Mouse (Mus musculus) myocyte (in vitro differentiated cells): ENCODE measurements around the gene Slc1a2.

Experiments
- CEBPB ChIP-seq: IDR thresholded peaks from 2 replicates; pipeline ENCODE4 v1.6.1; 2011; ENCODE audit warnings: mild to moderate bottlenecking, moderate library complexity; ENCODE audit not compliant: poor library complexity, insufficient read depth, severe bottlenecking
- E2F4 ChIP-seq: IDR thresholded peaks from one replicate; pipeline ENCODE4 v1.6.1; 2011; ENCODE audit warnings: mild to moderate bottlenecking, control low read depth, moderate library complexity; ENCODE audit not compliant: insufficient read depth
- MAX ChIP-seq: IDR thresholded peaks from one replicate; pipeline ENCODE4 v1.6.1; 2011; ENCODE audit warnings: low read depth, mild to moderate bottlenecking, control low read depth
- MYOD1 ChIP-seq, 3 experiments: IDR thresholded peaks; one replicate each; pipeline ENCODE4 v1.6.1; 2011; ENCODE audit warnings: control low read depth in 2 of 3, low read depth in 2 of 3, mild to moderate bottlenecking in 2 of 3, moderate library complexity in 1 of 3; ENCODE audit not compliant: insufficient read length in 2 of 3, control insufficient read depth in 1 of 3
- MYOG ChIP-seq, 3 experiments: IDR thresholded peaks; one replicate each; pipeline ENCODE4 v1.6.1; 2011; ENCODE audit warnings: control low read depth in 2 of 3, low read depth in 2 of 3, mild to moderate bottlenecking in 2 of 3; ENCODE audit not compliant: insufficient read length in 2 of 3, control insufficient read depth in 1 of 3, insufficient read depth in 1 of 3
- POLR2A ChIP-seq: IDR thresholded peaks from one replicate; pipeline ENCODE4 v1.6.1; 2011; ENCODE audit warnings: low read depth, mild to moderate bottlenecking, control low read depth, moderate library complexity; ENCODE audit not compliant: insufficient read length
- POLR2AphosphoS2 ChIP-seq: IDR thresholded peaks from one replicate; pipeline ENCODE4 v1.6.1; 2011; ENCODE audit warnings: low read depth, control low read depth; ENCODE audit not compliant: insufficient read length
- REST ChIP-seq: IDR thresholded peaks from one replicate; pipeline ENCODE4 v1.6.1; 2011; ENCODE audit warnings: mild to moderate bottlenecking, control low read depth, moderate library complexity; ENCODE audit not compliant: insufficient read depth, insufficient read length
- SRF ChIP-seq: IDR thresholded peaks from one replicate; pipeline ENCODE4 v1.6.1; 2011; ENCODE audit warnings: low read depth; ENCODE audit not compliant: control insufficient read depth, insufficient read length
- TCF12 ChIP-seq: IDR thresholded peaks from one replicate; pipeline ENCODE4 v1.6.1; 2011; ENCODE audit warnings: mild to moderate bottlenecking, control low read depth; ENCODE audit not compliant: poor library complexity, insufficient read depth, severe bottlenecking
- USF1 ChIP-seq: IDR thresholded peaks from one replicate; pipeline ENCODE4 v1.6.1; 2011; ENCODE audit warnings: low read depth, mild to moderate bottlenecking, control low read depth, moderate library complexity

DNA sequence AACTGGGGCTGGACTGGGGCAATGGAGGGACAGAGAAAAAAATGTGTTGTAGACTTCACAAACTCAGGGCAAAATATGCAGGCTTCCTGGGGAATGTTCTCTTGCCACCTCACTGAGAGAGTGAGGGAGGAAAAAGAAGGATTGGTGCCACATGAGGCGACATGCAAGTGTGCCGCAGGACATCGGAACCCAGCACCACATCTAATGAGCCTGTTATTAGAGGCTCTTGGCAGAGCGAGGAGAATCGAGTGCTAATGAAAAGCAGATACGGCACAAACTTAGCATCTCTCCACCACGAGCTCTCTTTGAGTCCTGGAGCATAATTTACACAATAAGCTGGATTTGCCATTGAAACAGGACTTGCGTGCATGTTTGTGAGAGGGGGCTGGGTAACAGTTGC lies 72.3 kb downstream of the Slc1a2 start:
- TF ChIP-seq MYOG (IDR thresholded peaks at IDR 0.05; ENCODE audit: control insufficient read depth in 1 of 3, insufficient read depth in 1 of 3, insufficient read length in 2 of 3, low read depth in 2 of 3) (no peak), USF1 (no peak), POLR2A (no peak), E2F4 (no peak), TCF12 (no peak), MAX (no peak), CEBPB (no peak), MYOD1 (IDR thresholded peaks at IDR 0.05; ENCODE audit: control insufficient read depth in 1 of 3, insufficient read length in 2 of 3, low read depth in 2 of 3) (no peak), SRF (no peak), POLR2AphosphoS2 (no peak), REST (no peak)
